Mouse (Mus musculus) MEL (cell line): Measurements from ENCODE around the gene Cmtm2b. TPM values are rescaled to one million over a fixed set of nuclear protein-coding genes. Genes with fewer than 3 reads are reported as not detected.

Source experiments
- DNase-seq: peaks from one replicate; pipeline ENCODE4 v3.0.0; 2011; ENCODE audit warnings: low read depth, low spot score
- H3K27ac ChIP-seq: 2 replicates; pipeline ENCODE4 v1.5.1; 2012; ENCODE audit warnings: low read depth, mild to moderate bottlenecking, control low read depth, low read length, moderate library complexity; ENCODE audit not compliant: control insufficient read depth
- H3K27me3 ChIP-seq, 2 experiments: fragments of 150-350 bp in 1 of 2; sonication (generic) in 1 of 2; 2 replicates each; pipeline ENCODE4 v1.6.1; 2012; ENCODE audit warnings: low read length in 2 of 2, mild to moderate bottlenecking in 2 of 2, improper control_type of control experiment in 1 of 2, moderate library complexity in 1 of 2; ENCODE audit not compliant: insufficient read depth in 2 of 2, control insufficient read depth in 1 of 2
- H3K36me3 ChIP-seq, 2 experiments: 2 replicates each; pipeline ENCODE4 v1.6.1; 2012 to 2014; ENCODE audit warnings: low read length in 2 of 2, improper control_type of control experiment in 1 of 2, inconsistent platforms in 1 of 2, mild to moderate bottlenecking in 1 of 2; ENCODE audit not compliant: insufficient read depth in 2 of 2, control insufficient read depth in 1 of 2
- H3K4me1 ChIP-seq, 2 experiments: fragments of 150-350 bp in 1 of 2; sonication (generic) in 1 of 2; 2 replicates each; pipeline ENCODE4 v1.6.1; 2012; ENCODE audit warnings: low read length in 2 of 2, improper control_type of control experiment in 1 of 2, mild to moderate bottlenecking in 1 of 2; ENCODE audit not compliant: insufficient read depth in 2 of 2, control insufficient read depth in 1 of 2
- H3K4me3 ChIP-seq, 2 experiments: fragments of 150-350 bp in 1 of 2; sonication (generic) in 1 of 2; 2 replicates each; pipeline ENCODE4 v1.5.1; 2012; ENCODE audit warnings: low read depth in 2 of 2, low read length in 2 of 2, mild to moderate bottlenecking in 2 of 2, moderate library complexity in 2 of 2, control low read depth in 1 of 2, improper control_type of control experiment in 1 of 2; ENCODE audit not compliant: control insufficient read depth in 1 of 2, insufficient read depth in 1 of 2
- H3K79me2 ChIP-seq: 2 replicates; pipeline ENCODE4 v1.6.1; 2012; ENCODE audit warnings: mild to moderate bottlenecking, low read length, moderate library complexity; ENCODE audit not compliant: control insufficient read depth, poor library complexity, insufficient read depth
- H3K9ac ChIP-seq: 2 replicates; pipeline ENCODE4 v1.6.1; 2012; ENCODE audit warnings: low read depth, mild to moderate bottlenecking, control low read depth, low read length, moderate library complexity; ENCODE audit not compliant: control insufficient read depth, poor library complexity, severe bottlenecking
- H3K9me3 ChIP-seq: fragments of 150-350 bp; sonication (generic); replicated peaks from 2 replicates; pipeline ENCODE4 v1.6.1; 2012; ENCODE audit warnings: mild to moderate bottlenecking, low read length, improper control_type of control experiment, moderate library complexity; ENCODE audit not compliant: insufficient read depth
- CHD1 ChIP-seq: IDR thresholded peaks from 2 replicates; pipeline ENCODE4 v1.6.1; 2012; ENCODE audit warnings: low read depth, mild to moderate bottlenecking, inconsistent platforms, low read length, improper control_type of control experiment
- CTCF ChIP-seq, 3 experiments: IDR thresholded peaks in 2 of 3; conservative IDR thresholded peaks in 1 of 3; 2 replicates each; pipeline ENCODE4 v1.5.1; 2011 to 2012; ENCODE audit warnings: low read length in 3 of 3, low read depth in 2 of 3, mild to moderate bottlenecking in 2 of 3, improper control_type of control experiment in 1 of 3, inconsistent platforms in 1 of 3, mixed read lengths in 1 of 3, moderate library complexity in 1 of 3; ENCODE audit not compliant: control insufficient read depth in 1 of 3, insufficient read depth in 1 of 3, poor library complexity in 1 of 3, severe bottlenecking in 1 of 3
- E2F4 ChIP-seq: IDR thresholded peaks from 2 replicates; pipeline ENCODE4 v1.6.1; 2011; ENCODE audit warnings: low read depth, low read length, improper control_type of control experiment, borderline replicate concordance
- ELF1 ChIP-seq: IDR thresholded peaks from 2 replicates; pipeline ENCODE4 v1.6.1; 2014; ENCODE audit warnings: low read depth, mild to moderate bottlenecking, inconsistent platforms, low read length, improper control_type of control experiment, moderate library complexity
- EP300 ChIP-seq, 2 experiments: IDR thresholded peaks; 2 replicates each; pipeline ENCODE4 v1.6.1; 2011; ENCODE audit warnings: improper control_type of control experiment in 2 of 2, low read length in 2 of 2, low read depth in 1 of 2, mild to moderate bottlenecking in 1 of 2
- ETS1 ChIP-seq: IDR thresholded peaks from 2 replicates; pipeline ENCODE4 v1.6.1; 2012; ENCODE audit warnings: low read depth, mild to moderate bottlenecking, inconsistent platforms, low read length, improper control_type of control experiment, moderate library complexity
- GABPA ChIP-seq: IDR thresholded peaks from 2 replicates; pipeline ENCODE4 v1.6.1; 2012; ENCODE audit warnings: low read depth, mild to moderate bottlenecking, inconsistent platforms, low read length, improper control_type of control experiment, moderate library complexity
- JUND ChIP-seq: IDR thresholded peaks from 2 replicates; pipeline ENCODE4 v1.6.1; 2011; ENCODE audit warnings: low read depth, mild to moderate bottlenecking, improper control_type of control experiment, low read length
- KAT2A ChIP-seq: conservative IDR thresholded peaks from 2 replicates; pipeline ENCODE4 v1.6.1; 2012; ENCODE audit warnings: low read depth, low read length, improper control_type of control experiment, inconsistent platforms
- MAX ChIP-seq: IDR thresholded peaks from 2 replicates; pipeline ENCODE4 v1.6.1; 2011; ENCODE audit warnings: low read length, improper control_type of control experiment
- MEF2A ChIP-seq: IDR thresholded peaks from 2 replicates; pipeline ENCODE4 v1.6.1; 2014; ENCODE audit warnings: low read depth, mild to moderate bottlenecking, inconsistent platforms, low read length, improper control_type of control experiment; ENCODE audit not compliant: poor library complexity, insufficient replicate concordance, severe bottlenecking; ENCODE audit errors: extremely low read depth
- MXI1 ChIP-seq: IDR thresholded peaks from 2 replicates; pipeline ENCODE4 v1.6.1; 2011; ENCODE audit warnings: mild to moderate bottlenecking, low read depth, low read length, improper control_type of control experiment
- RCOR1 ChIP-seq: IDR thresholded peaks from 2 replicates; pipeline ENCODE4 v1.6.1; 2012; ENCODE audit warnings: low read depth, mild to moderate bottlenecking, inconsistent platforms, low read length, improper control_type of control experiment
- SIN3A ChIP-seq: IDR thresholded peaks from 2 replicates; pipeline ENCODE4 v1.6.1; 2012; ENCODE audit warnings: low read length, improper control_type of control experiment, inconsistent platforms
- SMC3 ChIP-seq: IDR thresholded peaks from 2 replicates; pipeline ENCODE4 v1.6.1; 2011; ENCODE audit warnings: low read depth, low read length, improper control_type of control experiment
- TBP ChIP-seq: IDR thresholded peaks from 2 replicates; pipeline ENCODE4 v1.8.0; 2011; ENCODE audit warnings: low read depth, low read length, improper control_type of control experiment
- USF2 ChIP-seq, 2 experiments: IDR thresholded peaks; 2 replicates each; pipeline ENCODE4 v1.6.1; 2011 to 2012; ENCODE audit warnings: improper control_type of control experiment in 2 of 2, low read length in 2 of 2, borderline replicate concordance in 1 of 2, inconsistent platforms in 1 of 2, low read depth in 1 of 2, mild to moderate bottlenecking in 1 of 2; ENCODE audit not compliant: insufficient read depth in 1 of 2
- ZC3H11A ChIP-seq: IDR thresholded peaks from 2 replicates; pipeline ENCODE4 v1.6.1; 2012; ENCODE audit warnings: low read depth, mild to moderate bottlenecking, inconsistent platforms, low read length, improper control_type of control experiment
- ZMIZ1 ChIP-seq: IDR thresholded peaks from 2 replicates; pipeline ENCODE4 v1.6.1; 2012; ENCODE audit warnings: low read depth, mild to moderate bottlenecking, inconsistent platforms, low read length, improper control_type of control experiment, moderate library complexity
- ZNF384 ChIP-seq: IDR thresholded peaks from 2 replicates; pipeline ENCODE4 v1.6.1; 2012; ENCODE audit warnings: low read depth, mild to moderate bottlenecking, inconsistent platforms, low read length, improper control_type of control experiment
- polyA plus RNA-seq, 2 experiments: library from polyadenylated mRNA; stranded (reverse) in 1 of 2; unstranded in 1 of 2; fragments of >175 nt in 1 of 2; fragments of >200 nt in 1 of 2; gene quantifications; 2 replicates each; pipeline versions ENCODE4 v1.2.1 to v1.2.4; 2012; ENCODE audit warnings: low replicate concordance in 2 of 2, low read depth in 1 of 2; ENCODE audit not compliant: insufficient read length in 2 of 2, insufficient read depth in 1 of 2, missing spikeins in 1 of 2
- total RNA-seq: library from RNA; depleted of rRNA; stranded (reverse); fragments of 300-350 nt; gene quantifications from 2 replicates; pipeline ENCODE4 v1.2.3, GENCODE M21; 2012

Gene Cmtm2b
- total and polyA plus RNA-seq, 3 experiments: not detected

GRCm38 (mm10) chr8:104375959-104376358 lies 53.9 kb downstream of the Cmtm2b start:
- Histone ChIP-seq H3K4me1 (no peaks in the 10 kb centered on the region), H3K27me3 (no peaks in the 10 kb centered on the region), H3K9me3 (no peaks in the 10 kb centered on the region), H3K9ac (no peak overlapping the region), H3K79me2 (peaks cover 5% of the 10 kb centered on the region; the same call in 1 of the 2 replicates), H3K27ac (no peak overlapping the region), H3K36me3 (no peaks in the 10 kb centered on the region), H3K4me3 (no peak overlapping the region)
- no peak for TF ChIP-seq ZMIZ1
- TF ChIP-seq KAT2A: no peak
- TF ChIP-seq EP300 (IDR thresholded peaks at IDR 0.05; ENCODE audit: low read depth in 1 of 2, low read length in 2 of 2): no peak
- TF ChIP-seq GABPA: no peak
- TF ChIP-seq JUND: no peak
- no peak for TF ChIP-seq E2F4
- no peak for TF ChIP-seq MEF2A
- no peak for TF ChIP-seq ELF1
- no peak for TF ChIP-seq SIN3A
- TF ChIP-seq CTCF (IDR thresholded peaks at IDR 0.05 in 2 of 3, conservative IDR thresholded peaks at IDR 0.05 in 1 of 3; ENCODE audit: control insufficient read depth in 1 of 3, insufficient read depth in 1 of 3, low read depth in 2 of 3, low read length in 3 of 3, poor library complexity in 1 of 3, severe bottlenecking in 1 of 3): no peak
- no peak for TF ChIP-seq TBP
- no peak for TF ChIP-seq ETS1
- TF ChIP-seq MXI1: no peak
- no peak for TF ChIP-seq SMC3
- TF ChIP-seq RCOR1: no peak
- TF ChIP-seq CHD1: no peak
- TF ChIP-seq USF2 (IDR thresholded peaks at IDR 0.05; ENCODE audit: borderline replicate concordance in 1 of 2, insufficient read depth in 1 of 2, low read depth in 1 of 2, low read length in 2 of 2): no peak
- no peak for TF ChIP-seq ZC3H11A
- no peak for DNase-seq

- no peak for DNase-seq
- Histone ChIP-seq H3K4me1 (no peaks in the 10 kb centered on the region), H3K79me2 (peaks cover 5% of the 10 kb centered on the region; the same call in 1 of the 2 replicates), H3K27me3 (no peaks in the 10 kb centered on the region), H3K4me3 (no peak overlapping the region), H3K36me3 (no peaks in the 10 kb centered on the region), H3K27ac (no peak overlapping the region), H3K9ac (no peak overlapping the region), H3K9me3 (no peaks in the 10 kb centered on the region)
- TF ChIP-seq ZNF384 (no peak), TBP (no peak), MAX (no peak)
Observed at GRCm38 (mm10) chr8:104376669-104377068, 54.6 kb downstream of the Cmtm2b start.
